Mouse (Mus musculus): ENCODE measurements around the gene Ptprn2.
"Not testable (repeated sequence)": the region's sequence is repeated elsewhere in the genome, so short reads cannot be mapped to it uniquely, and the experiment has no call there.

Gene Ptprn2

DNA sequence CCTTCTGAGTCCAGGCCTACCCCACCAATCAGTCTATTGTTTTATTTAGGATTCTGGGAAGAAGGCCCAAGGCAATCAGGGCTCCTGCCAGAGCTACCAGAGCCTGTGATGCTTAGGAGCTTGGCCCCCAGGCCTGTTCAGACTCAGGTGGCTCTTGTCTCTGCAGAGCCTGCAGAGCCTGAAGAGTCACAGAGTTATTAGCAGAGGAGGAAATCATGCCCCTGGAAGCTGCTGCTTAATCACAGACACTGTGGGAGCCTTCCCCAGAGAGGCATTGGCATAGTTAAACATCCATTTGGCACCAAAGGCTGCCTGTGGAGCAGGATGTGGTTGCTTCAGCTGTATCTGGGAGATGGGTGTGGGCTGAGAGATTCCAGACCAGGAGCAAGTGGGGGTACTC lies 30.3 kb downstream of the Ptprn2 start:
- DNase-seq (ENCODE audit: low read depth) = no peak

DNA sequence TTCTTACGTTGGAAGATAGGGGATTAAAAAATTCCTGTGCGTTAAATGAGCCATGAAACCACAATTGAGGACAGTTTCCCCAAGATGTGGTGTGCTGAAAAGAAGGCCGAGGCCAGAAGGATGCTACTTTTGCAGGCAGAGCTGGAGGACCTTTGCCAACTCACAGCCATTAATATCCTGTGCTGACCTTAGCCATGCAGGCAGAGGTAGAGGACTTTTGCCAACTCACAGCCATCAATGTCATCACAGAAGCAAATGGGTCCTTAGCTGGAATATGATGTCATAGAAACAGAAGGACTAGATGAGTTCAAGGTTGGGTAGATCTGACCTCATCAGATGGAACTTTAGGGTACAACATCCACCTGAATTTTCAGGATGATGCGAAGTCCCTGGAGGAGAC lies 43.3 kb downstream of the Ptprn2 start:
- no peak for DNase-seq (ENCODE audit: low read depth)

- DNase-seq (ENCODE audit: low read depth) = no peak
Measured at GRCm38 (mm10) chr12:116533281-116533680, 47.8 kb downstream of the Ptprn2 start.

GRCm38 (mm10) chr12:116539305-116539704 lies 53.8 kb downstream of the Ptprn2 start:
- DNase-seq (ENCODE audit: low read depth) = no peak

DNA sequence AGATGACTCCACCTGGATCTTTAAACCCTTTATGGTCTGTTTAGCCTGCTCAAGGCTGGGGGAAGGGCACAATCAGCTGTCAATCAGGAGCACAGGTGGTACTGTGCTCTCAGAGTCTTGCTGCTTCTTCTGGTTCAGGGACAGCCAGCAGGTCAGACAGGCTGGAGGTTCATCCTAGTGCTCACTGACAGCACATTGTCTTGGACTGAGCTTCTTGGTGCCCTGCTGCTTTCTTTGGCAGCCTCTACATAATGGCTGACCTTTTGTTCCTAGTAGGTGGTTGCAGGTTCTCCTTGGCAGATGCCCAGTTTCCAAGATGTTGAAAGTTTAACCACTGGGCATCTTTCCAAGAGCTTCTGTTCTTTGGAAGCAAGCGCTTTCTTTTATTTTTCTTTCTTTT lies 55.1 kb downstream of the Ptprn2 start:
- DNase-seq (ENCODE audit: low read depth) = no peak

DNA sequence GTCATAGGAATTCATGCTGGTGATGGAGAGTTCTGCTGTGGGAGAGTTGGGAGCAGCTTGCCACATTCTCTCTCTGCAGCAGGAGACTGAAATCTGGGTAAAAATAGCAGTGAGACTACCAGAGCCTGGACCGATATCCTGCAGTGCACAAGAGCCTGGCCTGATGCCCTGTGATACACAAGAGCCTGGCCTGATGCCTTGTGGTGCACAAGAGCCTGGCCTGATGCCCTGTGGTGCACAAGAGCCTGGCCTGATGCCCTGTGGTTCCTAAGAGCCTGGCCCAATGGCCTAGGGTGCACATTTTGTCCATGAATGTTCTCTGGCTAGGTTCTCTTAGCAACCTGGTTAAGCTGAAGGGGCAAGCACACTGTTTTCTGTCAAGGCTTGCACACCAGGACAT lies 64.5 kb downstream of the Ptprn2 start:
- no peak for DNase-seq (ENCODE audit: low read depth)

GRCm38 (mm10) chr12:116551516-116551915 lies 66.0 kb downstream of the Ptprn2 start:
- no peak for DNase-seq (ENCODE audit: low read depth)

DNA sequence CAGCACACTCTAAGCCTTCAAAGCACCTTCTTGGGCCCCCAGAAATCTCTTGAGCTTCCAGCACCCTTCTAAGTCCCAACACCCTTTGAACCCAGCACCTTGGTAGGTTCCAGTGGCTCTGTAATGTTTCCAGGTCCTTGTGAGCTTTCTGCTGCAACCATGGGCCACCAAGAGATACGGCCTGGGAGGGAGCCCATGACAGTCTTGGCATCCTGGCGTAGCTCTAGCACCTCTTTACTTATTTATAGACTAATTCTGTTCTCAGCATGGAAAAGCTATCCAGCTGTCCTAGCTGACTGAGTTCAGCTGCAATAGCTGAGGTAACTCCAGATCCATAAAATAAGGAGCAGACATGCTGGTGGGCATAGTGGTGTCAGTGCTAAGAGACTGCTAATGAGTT lies 66.8 kb downstream of the Ptprn2 start:
- no peak for DNase-seq (ENCODE audit: low read depth)

DNA sequence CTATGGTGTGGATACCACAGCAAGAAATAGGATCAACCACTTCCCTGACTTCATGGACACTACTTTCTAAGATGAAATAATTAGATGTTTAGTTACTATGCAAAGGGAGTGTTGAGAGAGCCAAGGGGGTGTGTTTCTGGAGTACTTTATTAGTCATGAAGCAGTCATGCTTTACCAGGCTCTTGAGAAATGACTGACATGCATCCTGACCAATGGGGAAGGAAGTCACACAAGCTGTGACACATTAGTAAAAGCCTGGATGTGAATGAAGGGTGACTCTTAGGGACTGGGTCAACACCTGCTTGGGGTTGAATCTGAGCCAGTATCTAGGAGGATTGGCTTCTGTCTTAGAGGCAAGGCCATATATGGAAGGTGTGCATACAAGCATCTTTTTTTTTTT lies 67.8 kb downstream of the Ptprn2 start:
- DNase-seq (ENCODE audit: low read depth) = no peak

- DNase-seq (ENCODE audit: low read depth) = no peak
Measured at GRCm38 (mm10) chr12:116555964-116556363, 70.4 kb downstream of the Ptprn2 start.

- DNase-seq (ENCODE audit: low read depth) = no peak
Measured at GRCm38 (mm10) chr12:116564441-116564840, 78.9 kb downstream of the Ptprn2 start.

GRCm38 (mm10) chr12:116566672-116567071 lies 81.2 kb downstream of the Ptprn2 start:
- no peak for DNase-seq (ENCODE audit: low read depth)

DNA sequence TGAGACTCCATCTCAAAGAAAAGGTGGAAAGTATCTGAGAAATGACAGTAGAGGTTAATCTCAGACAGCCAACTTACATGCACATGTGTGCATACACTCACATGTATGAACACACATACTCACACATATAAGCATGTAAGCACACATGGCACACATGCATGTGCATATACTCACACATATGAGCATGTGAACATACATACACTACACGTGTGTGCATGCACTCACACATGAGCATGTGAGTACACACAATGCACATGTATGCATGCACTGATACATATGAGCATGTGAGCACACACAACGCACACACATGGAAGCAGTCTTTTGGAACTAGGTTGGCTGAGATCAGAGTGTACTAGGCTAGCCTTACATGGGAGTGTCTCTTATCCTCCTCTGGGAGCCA lies 81.7 kb downstream of the Ptprn2 start:
- no peak for DNase-seq (ENCODE audit: low read depth)

GRCm38 (mm10) chr12:116569568-116569967 lies 84.0 kb downstream of the Ptprn2 start:
- DNase-seq (ENCODE audit: low read depth) = no peak

DNA sequence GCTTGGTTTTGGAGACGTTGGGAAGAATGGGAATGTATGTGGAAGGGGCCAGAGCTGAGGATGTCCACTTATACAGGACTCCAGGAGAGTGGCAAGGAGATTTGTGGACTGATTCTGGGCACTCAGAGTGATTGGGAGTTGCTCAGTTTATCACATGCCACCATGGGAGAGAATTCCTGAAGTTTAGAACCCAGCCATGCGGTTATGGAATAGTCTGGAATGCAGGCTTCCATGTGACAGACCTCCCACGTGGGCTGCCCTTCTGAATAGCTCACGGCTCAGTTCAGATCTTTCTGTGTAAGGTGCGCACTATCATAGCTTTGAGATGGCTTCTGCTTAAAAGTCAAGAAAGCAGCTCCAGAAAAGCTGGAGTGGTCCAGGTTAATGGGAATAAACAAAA lies 88.6 kb downstream of the Ptprn2 start:
- DNase-seq (ENCODE audit: low read depth) = no peak

GRCm38 (mm10) chr12:116574720-116575119 lies 89.2 kb downstream of the Ptprn2 start:
- no peak for DNase-seq (ENCODE audit: low read depth)

DNA sequence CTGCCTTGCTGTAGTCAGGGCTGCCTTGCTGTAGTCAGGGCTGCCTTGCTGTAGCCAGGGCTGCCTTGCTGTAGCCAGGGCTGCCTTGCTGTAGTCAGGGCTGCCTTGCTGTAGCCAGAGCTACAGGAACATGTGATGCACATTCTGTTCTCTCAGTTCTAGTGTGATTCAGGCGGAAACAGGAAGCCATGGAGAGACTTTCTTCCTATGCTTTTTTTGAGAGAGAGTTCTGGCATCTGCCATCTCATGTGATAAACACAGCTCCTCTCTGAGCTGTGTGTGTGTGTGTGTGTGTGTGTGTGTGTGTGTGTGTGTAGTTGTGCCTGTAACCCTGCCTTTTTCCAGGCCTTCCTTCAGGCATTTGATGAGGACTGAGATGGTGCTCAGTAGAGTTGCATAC lies 92.4 kb downstream of the Ptprn2 start:
- not testable (repeated sequence) for DNase-seq (ENCODE audit: low read depth)

DNA sequence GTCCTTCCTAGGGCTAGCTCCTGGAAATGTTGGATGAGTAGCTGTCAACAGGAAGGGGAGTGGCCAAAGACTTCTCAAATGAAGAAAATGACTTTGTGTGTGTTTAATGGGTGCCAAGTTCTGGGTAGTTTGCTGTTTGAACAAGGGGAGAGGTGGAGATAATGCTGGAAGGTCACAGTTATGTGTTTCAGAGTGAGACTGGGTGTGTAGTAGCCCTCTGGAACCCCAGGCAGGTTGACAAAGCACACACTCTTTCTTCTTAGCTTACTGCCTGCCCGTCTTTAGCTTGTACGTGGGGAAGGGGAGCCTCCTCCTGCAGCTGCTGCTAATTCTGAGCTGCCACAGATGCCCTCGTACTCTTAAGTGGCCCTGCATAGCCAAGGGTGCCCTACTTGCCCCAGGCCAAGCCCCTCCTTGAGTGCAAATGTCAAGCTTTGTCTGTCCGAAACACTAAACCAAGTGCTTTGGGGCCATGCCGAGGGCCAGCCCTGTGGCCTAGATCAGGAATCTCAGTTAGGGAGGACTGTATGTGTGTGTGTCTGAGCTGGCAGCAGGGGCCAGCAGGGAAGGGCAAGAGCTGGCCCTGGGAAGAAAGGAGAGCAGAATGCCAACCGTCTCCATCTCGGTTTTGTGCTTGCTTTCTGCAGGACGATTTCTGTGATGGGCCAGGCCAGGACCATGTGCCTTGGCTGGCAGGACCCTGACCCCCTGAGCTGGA lies 95.5 kb downstream of the Ptprn2 start:
- DNase-seq (ENCODE audit: low read depth) = no peak

- DNase-seq (ENCODE audit: low read depth) = no peak
Measured at GRCm38 (mm10) chr12:116581864-116582263, 96.3 kb downstream of the Ptprn2 start.

DNA sequence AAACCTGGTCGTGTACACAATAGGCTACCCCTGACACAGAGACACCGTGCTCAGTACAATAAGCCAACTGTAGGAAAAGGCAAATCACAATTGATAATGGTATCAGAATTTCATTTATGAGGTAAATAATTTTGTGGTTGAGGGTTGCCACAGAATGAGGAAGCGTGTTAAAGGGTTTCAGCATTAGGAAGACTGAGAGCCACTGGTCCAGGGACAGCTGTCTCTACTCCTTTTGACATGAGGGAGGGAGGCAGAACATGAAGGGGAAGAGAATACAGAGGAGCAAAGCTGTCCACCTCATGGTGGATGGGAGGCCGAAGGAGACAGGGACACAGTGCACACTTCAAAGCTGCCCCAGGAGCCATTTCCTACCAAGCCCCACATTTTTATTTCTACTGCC lies 97.3 kb downstream of the Ptprn2 start:
- DNase-seq (ENCODE audit: low read depth) = no peak

GRCm38 (mm10) chr12:116585001-116585400 lies 99.5 kb downstream of the Ptprn2 start:
- no peak for DNase-seq (ENCODE audit: low read depth)

- no peak for DNase-seq (ENCODE audit: low read depth)
Measured at GRCm38 (mm10) chr12:116586167-116586566, 100.6 kb downstream of the Ptprn2 start.

DNA sequence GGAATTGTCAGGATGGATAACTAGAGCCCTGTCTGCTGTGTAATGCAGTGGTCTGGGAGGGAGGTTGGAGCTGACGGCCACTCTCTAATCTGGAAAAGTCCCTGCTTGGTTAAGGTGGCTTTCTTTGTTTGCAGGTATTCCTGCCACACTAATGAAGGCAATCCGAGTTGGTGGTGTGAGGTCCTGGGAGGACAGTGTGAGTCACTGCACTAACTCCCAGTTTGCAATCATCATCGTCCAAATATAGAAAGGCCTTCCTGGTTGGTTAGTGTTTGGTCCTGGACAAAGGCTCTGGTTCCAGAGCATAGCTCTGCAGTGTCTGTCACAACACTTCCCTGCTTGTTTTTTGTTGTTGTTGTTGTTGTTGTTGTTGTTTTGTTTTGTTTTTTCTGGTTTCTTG lies 102.0 kb downstream of the Ptprn2 start:
- no peak for DNase-seq (ENCODE audit: low read depth)

DNA sequence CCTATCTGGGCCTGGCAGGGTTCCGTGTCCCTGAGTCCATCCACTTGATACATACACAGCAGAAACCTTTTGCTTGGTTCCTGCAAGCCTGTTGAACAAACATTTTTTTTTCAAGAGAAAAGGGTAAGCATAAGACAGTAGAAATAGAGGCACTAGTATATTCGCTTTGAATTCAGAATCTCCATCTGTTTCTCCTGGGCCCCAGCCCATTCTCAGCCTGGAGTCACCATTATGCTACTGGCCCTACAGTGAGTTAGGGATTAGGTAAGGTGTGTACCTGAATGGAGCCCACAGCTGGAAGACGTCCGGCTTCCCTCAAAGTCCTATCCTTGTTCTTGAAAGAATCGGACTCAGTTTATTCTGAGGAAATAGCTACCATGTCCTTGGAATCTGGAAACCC lies 104.6 kb downstream of the Ptprn2 start:
- no peak for DNase-seq (ENCODE audit: low read depth)

GRCm38 (mm10) chr12:116594457-116594856 lies 108.9 kb downstream of the Ptprn2 start:
- no peak for DNase-seq (ENCODE audit: low read depth)
